Mouse (Mus musculus) stomach, embryonic 14.5 days (tissue): ENCODE results near the gene Fkbp9. TPM values are rescaled to one million over a fixed set of nuclear protein-coding genes. Genes with fewer than 3 reads are reported as not detected.
A peak's percentile ranks its signal among the peaks of the same experiment; 100 is the strongest.

Source experiments
- ATAC-seq: fragments of 200-750 bp; cut with Nextera tagmentation; 2 replicates; pipeline ENCODE4 v1.8.0; 2017; ENCODE audit warnings: low read depth, moderate TSS enrichment; ENCODE audit not compliant: insufficient number of reproducible peaks, insufficient read depth, low FRiP score
- H3K27ac ChIP-seq: fragments of 300-500 bp; sonication (generic); 2 replicates; pipeline ENCODE4 v1.5.1; 2014; ENCODE audit warnings: mild to moderate bottlenecking, low read length, moderate library complexity, mixed read lengths
- H3K27me3 ChIP-seq: fragments of 300-500 bp; sonication (generic); 2 replicates; pipeline ENCODE4 v1.6.1; 2014; ENCODE audit warnings: low read length, control low read depth, mixed read lengths; ENCODE audit not compliant: control insufficient read depth, insufficient read depth
- H3K36me3 ChIP-seq: fragments of 300-500 bp; sonication (generic); 2 replicates; pipeline ENCODE4 v1.6.1; 2014; ENCODE audit warnings: mild to moderate bottlenecking, control low read depth, low read length, moderate library complexity, mixed read lengths; ENCODE audit not compliant: control insufficient read depth, insufficient read depth
- H3K4me1 ChIP-seq: fragments of 300-500 bp; sonication (generic); 2 replicates; pipeline ENCODE4 v1.6.1; 2014; ENCODE audit warnings: low read length, control low read depth, mixed read lengths; ENCODE audit not compliant: control insufficient read depth, insufficient read depth
- H3K4me2 ChIP-seq: fragments of 300-500 bp; sonication (generic); replicated peaks from 2 replicates; pipeline ENCODE4 v1.6.1; 2014; ENCODE audit warnings: low read depth, low read length, control low read depth
- H3K4me3 ChIP-seq: fragments of 300-500 bp; sonication (generic); 2 replicates; pipeline ENCODE4 v1.5.1; 2014; ENCODE audit warnings: low read depth, low read length, control low read depth
- H3K9ac ChIP-seq: fragments of 300-500 bp; sonication (generic); replicated peaks from 2 replicates; pipeline ENCODE4 v1.6.1; 2014; ENCODE audit warnings: low read depth, mild to moderate bottlenecking, control low read depth, low read length, moderate library complexity, mixed read lengths
- H3K9me3 ChIP-seq: fragments of 300-500 bp; sonication (generic); 2 replicates; pipeline ENCODE4 v1.6.1; 2016; ENCODE audit warnings: low read depth, low read length, control low read depth; ENCODE audit not compliant: control insufficient read depth
- WGBS: fragments of 180-500 bp; shearing (Covaris S2); extraction: QIAGEN DNeasy Blood & Tissue Kit; methylation state at CpG from one replicate; pipeline ENCODE4 v1.1.7; 2014; 5-methylcytosine and 5-hydroxymethylcytosine counted together
- polyA plus RNA-seq: library from polyadenylated mRNA; unstranded; fragments of >200 nt; fragmentation: Nextera tagmentation; extraction: Ambion mirVana; gene quantifications from 2 replicates; pipeline ENCODE4 v1.2.1, GENCODE M21; 2014

The Fkbp9 gene
- polyA plus RNA-seq, 1 experiment from 2014 or later, result 149 TPM

GRCm38 (mm10) chr6:56913092-56913858, 81.4 kb downstream of the Fkbp9 start:
- peaks cover 12% of the 10 kb centered on the region; the same call in 1 of the 2 replicates for H3K4me1 ChIP-seq
- H3K9me3 ChIP-seq, result no peaks in the 10 kb centered on the region
- no peak for ATAC-seq
- H3K4me2 ChIP-seq, result no peak overlapping the region
- H3K9ac ChIP-seq, result no peak overlapping the region
- H3K4me3 ChIP-seq, result no peak overlapping the region
- H3K36me3 ChIP-seq, result no peaks in the 10 kb centered on the region
- no peak overlapping the region for H3K27ac ChIP-seq
- H3K27me3 ChIP-seq, result no peaks in the 10 kb centered on the region
- WGBS, result 78% methylated on average over 2 of the region's 2 CpGs

GRCm38 (mm10) chr6:56916279-56916678, 84.4 kb downstream of the Fkbp9 start:
- Histone ChIP-seq H3K9me3 (no peaks in the 10 kb centered on the region), H3K9ac (no peak overlapping the region), H3K36me3 (no peaks in the 10 kb centered on the region), H3K4me2 (no peak overlapping the region), H3K4me1 (peaks cover 12% of the 10 kb centered on the region; the same call in 1 of the 2 replicates), H3K4me3 (no peak overlapping the region), H3K27me3 (no peaks in the 10 kb centered on the region), H3K27ac (no peak overlapping the region)
- no peak for ATAC-seq
- 88% methylated on average over 2 of the region's 2 CpGs for WGBS

DNA sequence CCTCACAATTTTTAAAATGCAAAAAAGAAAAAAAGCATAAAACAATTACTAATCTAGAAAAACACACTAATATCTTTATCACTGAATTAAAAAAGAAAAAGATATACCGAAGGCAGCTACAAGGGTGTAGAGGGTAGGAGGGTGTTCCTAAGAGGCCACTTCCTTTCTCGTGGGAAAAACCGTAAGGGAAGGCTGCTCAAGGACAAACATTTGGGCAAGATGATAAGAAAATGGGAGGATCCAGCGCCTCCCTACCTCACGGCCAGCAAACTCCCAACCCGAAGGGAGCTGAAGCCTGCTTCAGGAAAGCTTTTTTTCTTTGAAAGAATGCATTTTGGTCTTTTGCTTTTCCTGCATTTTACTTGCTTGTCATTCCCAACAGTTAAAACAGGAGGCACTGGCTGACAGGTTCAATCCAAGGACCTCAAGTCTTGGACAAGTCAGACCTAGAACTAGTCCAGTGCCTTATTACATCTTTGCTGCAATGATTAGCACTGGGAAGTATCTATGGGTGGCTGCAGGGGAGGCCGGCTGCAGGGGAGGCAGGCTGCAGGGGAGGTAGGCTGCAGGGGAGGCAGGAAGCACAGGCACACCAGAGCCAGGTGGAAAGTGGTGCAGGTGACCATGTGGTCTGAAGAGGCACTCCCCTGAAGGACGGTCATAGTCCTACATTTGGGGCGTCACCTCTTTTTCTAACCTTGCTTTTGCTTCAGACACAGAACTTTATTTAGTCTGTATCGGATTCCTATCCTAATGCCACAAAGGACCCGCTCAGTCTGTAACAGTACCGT, 85.9 kb downstream of the Fkbp9 start:
- peak; percentile 70 for ATAC-seq
- Histone ChIP-seq H3K27me3 (no peaks in the 10 kb centered on the region), H3K4me1 (peaks cover 12% of the 10 kb centered on the region; the same call in 1 of the 2 replicates), H3K9ac (no peak overlapping the region), H3K27ac (peak overlapping the region; percentile 45; the same call in 1 of the 2 replicates), H3K4me3 (no peak overlapping the region), H3K4me2 (no peak overlapping the region), H3K36me3 (no peaks in the 10 kb centered on the region), H3K9me3 (no peaks in the 10 kb centered on the region)
- 50% methylated on average over 12 of the region's 12 CpGs for WGBS

DNA sequence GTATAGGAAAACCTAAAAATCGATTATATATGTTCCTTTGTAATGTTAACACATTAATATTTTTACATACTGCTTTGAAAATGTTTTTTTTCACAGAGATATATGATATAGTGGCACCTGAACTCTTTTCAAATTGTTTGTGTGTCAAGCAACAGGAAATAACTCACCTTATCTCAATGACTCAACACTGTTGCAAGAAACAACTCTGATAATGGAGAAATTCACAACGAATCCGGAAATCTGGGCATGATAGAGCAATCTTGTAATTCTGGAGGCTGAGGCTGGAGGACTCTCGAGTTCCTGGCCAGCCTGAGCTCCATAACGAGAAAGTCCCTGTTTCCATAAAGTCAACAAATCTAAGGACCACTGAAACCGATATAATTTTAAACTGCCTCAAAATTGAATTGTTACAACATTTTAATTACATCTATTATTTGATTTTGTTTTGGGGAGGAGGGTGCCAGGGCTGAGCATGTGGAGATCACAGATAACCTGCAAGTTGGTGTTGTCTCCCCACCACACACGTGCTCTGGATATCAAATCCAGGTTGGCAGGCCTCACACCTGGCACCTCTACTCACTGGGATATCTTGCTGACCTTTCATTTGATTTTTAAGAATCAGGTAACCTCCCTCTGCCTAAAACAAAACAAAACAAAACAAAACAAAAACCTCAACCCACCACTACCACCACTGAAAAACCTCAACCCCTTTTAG, 87.6 kb downstream of the Fkbp9 start:
- 78% methylated on average over 7 of the region's 7 CpGs for WGBS
- Histone ChIP-seq H3K27me3 (no peaks in the 10 kb centered on the region), H3K4me2 (no peak overlapping the region), H3K9ac (no peak overlapping the region), H3K9me3 (no peaks in the 10 kb centered on the region), H3K4me1 (0 out of 2 replicates have a peak, but pooled peaks cover 4% of the 10 kb centered on the region), H3K27ac (no peak overlapping the region), H3K4me3 (no peak overlapping the region), H3K36me3 (no peaks in the 10 kb centered on the region)
- no peak for ATAC-seq

DNA sequence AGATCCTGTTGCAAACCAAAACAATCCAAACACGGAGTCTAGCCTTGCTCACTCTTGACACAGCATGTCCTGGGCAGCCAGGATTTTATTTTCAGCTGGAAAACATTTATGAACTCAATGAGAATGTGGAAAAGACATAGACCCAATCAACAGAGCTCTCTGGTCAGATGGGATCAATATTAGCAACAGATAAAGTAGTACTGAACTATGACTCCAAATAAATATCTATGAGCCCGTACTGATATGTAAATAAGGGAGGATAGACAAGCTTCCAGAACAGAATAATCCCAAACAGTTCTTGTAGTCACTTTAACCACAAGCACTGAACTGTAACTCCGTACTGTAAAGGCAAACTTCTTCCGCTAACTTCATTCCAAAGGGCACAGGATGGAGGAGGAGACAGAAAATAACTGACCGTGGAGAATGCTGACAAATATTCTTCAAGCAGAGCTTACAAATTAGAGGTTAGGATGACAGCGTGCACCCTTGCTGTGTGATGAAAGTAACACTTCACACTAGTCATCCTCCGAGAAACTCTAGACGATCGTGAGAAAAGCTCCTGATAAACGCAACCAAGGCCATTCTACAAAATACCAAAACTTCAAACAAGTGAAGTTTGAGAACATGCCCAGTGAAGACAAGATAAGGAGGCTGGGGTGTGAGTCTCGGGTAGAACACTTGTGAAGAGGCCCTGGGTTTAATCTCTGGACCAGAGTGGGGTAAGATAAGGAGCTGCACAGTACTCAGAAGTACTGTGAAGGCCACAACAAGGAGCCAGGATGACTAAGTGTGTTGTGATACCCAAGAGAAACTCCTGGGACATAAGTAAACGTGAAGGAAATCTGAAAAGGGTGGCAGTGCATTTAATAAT, 88.6 kb downstream of the Fkbp9 start:
- 67% methylated on average over 12 of the region's 12 CpGs for WGBS
- no peak overlapping the region for H3K27ac ChIP-seq

GRCm38 (mm10) chr6:56923331-56923725, 91.5 kb downstream of the Fkbp9 start:
- under 1% methylated on average over 25 of the region's 25 CpGs for WGBS
- Histone ChIP-seq H3K9me3 (no peaks in the 10 kb centered on the region), H3K4me2 (peak overlapping the region; percentile 57), H3K4me1 (no peaks in the 10 kb centered on the region), H3K4me3 (peak overlapping the region; percentile 70), H3K9ac (peak overlapping the region; percentile 58), H3K27me3 (no peaks in the 10 kb centered on the region), H3K27ac (peak overlapping the region; percentile 59; the same call in 1 of the 2 replicates), H3K36me3 (no peaks in the 10 kb centered on the region)
- no peak for ATAC-seq

More for the DNA sequence above, 88.6 kb downstream of the Fkbp9 start:
- H3K36me3 ChIP-seq, result no peaks in the 10 kb centered on the region
- no peak overlapping the region for H3K9ac ChIP-seq
- no peak overlapping the region for H3K4me3 ChIP-seq
- no peak overlapping the region for H3K4me2 ChIP-seq
- no peaks in the 10 kb centered on the region for H3K27me3 ChIP-seq
- H3K9me3 ChIP-seq, result no peaks in the 10 kb centered on the region
- no peak for ATAC-seq
- 0 out of 2 replicates have a peak, but pooled peaks cover 4% of the 10 kb centered on the region for H3K4me1 ChIP-seq

DNA sequence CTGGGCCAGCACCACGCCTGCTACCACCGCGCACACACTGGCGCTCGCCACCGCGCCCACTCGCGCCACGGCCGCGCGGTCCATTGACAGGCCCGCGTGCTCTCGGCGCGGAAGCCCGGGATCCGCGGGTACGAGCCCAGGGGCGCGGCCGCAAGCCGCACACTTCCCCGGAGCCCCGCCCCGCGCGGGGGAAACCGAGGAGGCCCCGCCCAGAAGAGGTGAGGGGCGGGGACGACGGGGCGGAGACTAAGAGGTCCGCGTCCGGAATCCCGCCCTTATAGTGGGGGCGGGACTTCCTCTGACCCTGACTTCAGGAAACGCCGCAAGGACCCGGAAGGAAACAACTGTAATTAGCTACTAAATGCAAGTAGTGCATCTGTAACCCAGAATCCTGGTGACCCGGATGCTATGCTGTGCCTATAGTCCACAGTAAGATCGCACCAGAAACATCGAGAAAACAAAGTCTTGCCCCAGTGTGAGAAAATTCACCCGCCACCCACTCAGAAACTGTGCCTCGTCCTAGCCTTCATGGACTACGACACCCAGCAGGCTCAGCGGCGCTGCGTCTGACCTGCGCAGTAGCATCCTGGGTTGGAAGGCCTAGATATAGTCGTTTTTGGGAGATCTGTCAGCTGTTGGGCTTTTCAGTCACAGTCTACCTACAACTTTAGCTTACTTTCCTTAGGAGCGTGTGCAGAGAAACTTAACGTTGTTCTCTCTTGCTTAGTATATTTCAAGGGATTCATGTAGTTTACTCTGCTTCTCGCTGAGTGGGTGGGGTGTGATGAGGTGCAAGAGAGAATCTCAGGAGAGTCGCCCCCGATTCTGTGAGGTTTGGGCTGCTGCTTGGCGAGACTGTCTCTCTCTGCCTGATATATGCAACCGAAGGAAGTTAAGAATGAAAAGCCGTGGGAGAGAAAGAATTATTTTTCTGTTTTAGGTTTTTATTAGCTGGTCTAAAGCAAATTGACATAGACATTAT, 92.2 kb downstream of the Fkbp9 start, which contains the start of the genes Nt5c3 and Vmn1r4:
Nt5c3 (minus strand) TSS at position 207 of the 982 bp plus-strand sequence.
Vmn1r4 (plus strand) TSS at position 290 of the 982 bp plus-strand sequence.
- 3% methylated on average over 64 of the region's 64 CpGs for WGBS
- H3K27ac ChIP-seq, result peak within 1 kb of the TSS; percentile 89
- H3K4me2 ChIP-seq, result peak within 1 kb of the TSS; percentile 57
- H3K27me3 ChIP-seq, result no peaks in the 10 kb centered on the region
- no peaks in the 10 kb centered on the region for H3K4me1 ChIP-seq
- H3K4me3 ChIP-seq, result peak within 1 kb of the TSS; percentile 70
- H3K9me3 ChIP-seq, result no peaks in the 10 kb centered on the region
- peak within 1 kb of the TSS; percentile 58 for H3K9ac ChIP-seq
- H3K36me3 ChIP-seq, result no peaks in the 10 kb centered on the region
- peak; percentile 96 for ATAC-seq
